Mouse (Mus musculus) B cell, adult 2 months (primary cell): ENCODE data around the gene Ppcdc.

Source experiments
- DNase-seq, 2 experiments: peaks; one replicate each; pipeline ENCODE4 v3.0.0; 2022

Ppcdc gene

DNA sequence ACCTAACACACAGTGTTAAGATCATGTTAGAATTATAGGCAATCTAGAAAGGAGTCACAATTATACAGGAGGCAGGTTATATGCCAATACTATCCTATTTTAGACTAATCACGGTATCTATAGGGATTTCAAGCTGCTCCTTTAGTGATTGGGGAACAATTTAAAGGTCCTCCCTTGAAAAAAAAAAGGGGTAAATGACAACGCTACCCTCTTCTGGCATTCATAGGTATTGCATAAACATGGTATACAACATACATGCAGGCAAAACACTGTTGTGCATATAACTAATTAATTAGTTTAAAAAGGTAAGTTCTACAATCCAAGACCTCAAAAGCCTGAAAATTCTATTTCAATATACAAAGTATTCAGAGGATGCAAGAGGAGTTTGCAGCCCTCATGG lies 88.6 kb downstream of the Ppcdc start:
- DNase-seq, result peak; percentile 20 to 26

DNA sequence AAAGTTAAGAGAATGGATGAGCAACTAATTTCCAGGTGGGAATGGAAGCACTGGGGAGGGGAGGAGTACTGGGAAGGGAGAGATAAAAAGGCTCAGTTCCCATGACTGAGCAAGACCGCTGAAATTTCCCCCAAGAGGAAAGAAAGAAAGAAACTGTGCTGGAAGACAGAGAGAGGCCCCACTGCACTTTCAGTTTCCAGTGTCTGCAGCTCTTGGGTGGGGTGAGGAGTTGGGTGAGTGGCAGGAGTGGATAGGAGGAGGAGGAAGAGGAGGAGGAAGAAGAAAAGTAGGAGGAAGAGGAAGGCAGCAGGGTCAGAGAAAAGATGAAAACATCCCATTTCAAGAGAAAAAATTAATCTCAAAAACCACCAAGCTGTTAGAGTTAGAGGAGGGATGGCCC lies 94.0 kb downstream of the Ppcdc start:
- DNase-seq, result no peak

DNA sequence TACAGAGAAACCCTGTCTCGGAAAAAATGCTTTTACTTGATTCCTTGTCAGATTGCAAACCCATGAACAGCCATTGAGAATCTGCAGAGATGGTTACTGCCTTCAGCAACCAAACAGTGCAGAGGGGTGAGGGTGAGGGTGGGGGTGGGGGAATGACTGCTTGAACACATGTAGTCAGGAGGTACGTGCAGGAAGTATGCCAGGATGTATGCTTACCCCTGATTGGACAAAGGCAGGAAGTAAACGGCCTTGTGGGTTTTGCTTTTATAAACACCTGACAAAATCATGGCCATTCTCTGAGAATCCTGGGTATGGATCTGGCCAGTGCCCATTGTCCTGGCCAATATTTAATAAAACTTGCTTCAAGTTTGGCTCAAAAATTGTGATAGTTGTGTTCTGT lies 96.2 kb downstream of the Ppcdc start:
- peak in 1 of 2 experiments; percentile 7 for DNase-seq

DNA sequence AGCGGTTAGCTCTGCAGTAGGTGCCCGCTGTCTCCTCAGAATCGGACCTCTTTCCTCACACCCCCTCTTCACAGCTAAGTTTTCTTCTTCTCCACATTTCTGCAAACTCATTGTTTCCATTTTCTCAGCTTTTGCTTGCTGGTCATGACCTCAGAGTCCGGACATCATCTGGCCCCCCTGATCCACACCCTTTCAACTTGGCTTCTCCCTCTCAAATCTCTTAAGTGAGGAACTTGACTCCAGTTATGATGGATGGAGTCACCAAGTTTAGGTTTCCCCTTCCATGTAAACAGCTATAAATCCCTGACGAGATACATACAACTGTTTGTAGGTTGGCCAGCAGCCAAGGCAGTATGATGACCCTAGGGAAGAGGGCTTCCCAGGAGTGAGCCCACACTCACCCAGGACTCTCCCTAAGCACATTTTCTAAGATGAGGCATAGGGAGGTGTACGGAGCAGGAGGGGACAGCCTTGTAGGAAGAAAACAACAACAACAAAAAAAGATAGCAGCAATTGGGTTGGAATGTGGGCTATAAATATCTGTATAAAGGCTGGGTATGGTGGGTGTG lies 96.9 kb downstream of the Ppcdc start:
- no peak for DNase-seq

DNA sequence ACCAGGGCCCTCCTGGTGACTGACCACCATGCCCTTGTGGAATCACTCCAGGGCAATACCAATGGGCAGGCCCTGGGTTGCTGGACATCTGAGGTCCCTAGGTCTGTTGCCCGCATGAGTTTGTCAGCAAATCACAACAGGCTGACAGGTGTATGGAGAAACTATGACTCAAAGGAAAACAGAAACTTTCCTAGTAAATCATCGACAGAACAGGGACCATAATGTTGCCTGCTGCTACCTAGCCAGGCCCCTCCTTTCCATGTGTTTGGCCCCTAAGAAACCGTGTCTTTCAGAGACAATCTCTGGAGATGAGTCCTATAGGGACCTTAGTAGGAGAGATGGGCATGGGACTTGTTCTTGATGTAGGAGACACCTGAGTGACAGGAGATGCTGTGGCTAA lies 97.7 kb downstream of the Ppcdc start:
- no peak for DNase-seq

DNA sequence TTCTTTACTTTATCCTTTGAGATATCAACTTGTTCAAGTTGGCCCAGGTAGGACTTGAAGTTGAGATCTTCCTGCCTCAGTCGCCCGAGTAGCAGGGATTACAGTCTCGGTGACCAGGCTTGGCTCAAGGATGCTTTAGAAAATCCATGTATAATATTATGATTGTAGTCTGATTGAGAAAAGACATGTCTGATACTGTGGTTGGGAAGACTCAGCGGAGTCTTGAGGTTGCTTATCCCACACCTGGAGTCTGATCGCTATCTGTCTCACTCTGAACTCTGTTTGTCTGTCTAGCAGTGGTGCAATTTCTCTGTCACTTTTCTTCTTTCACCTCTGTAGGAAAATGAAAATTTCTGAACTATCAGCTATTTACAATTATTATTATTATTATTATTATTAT lies 99.6 kb downstream of the Ppcdc start:
- DNase-seq, result no peak

DNA sequence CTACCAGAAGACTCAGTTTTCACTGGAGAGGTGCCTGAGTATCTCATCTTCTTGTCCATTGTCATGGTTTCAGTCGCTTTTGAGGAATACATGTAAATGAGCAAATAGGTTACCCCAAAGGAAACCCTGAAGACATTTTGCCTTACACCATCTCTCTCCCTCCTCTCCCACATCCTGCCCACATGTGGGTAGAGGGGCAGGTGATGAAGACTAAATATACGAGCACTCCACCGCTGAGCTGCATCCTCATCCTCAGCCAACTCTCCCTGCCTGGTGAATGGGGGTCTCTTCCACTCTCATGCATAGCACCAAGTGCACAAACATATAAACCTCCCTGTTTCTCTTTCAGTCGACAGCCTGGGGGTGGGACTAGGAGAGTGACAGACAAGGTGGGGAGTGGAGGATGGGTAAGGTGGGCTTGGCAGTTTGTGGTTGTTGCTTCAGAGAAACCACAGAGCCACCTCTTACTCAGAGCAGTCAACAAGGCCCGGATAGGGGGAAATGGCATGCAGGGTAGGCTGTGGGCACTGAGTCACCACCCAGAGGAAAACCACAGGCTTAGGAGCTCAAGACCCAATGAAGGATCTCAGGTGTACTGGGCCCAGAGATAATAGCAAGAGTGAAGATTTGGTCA lies 100.2 kb downstream of the Ppcdc start:
- DNase-seq, result peak; percentile 5 to 29

DNA sequence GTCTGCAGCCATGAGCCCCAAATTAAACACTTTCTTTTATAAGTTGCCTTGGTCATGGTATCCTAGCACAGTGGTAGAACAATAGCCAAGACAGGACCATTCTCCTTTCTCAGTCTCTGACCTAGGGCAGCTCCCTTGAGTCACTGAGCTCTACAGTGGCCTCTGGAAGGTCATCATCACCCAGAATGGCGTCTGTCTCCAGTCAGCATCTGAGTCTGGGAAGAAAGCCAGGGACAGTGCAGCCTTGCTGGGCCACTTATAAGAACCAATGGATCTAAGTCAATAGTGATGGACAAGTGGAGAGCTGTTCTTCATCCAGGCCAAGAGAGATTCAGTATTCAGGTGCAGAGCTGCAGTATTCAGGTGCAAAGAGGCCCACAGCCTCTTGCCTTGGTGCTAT lies 101.2 kb downstream of the Ppcdc start:
- no peak for DNase-seq
